In genomic region chr1:132758656-132759370, GRCm38 (mm10) we compare ENCODE assay signal across 8 mouse cellular contexts. TPM values are rescaled to one million over a fixed set of nuclear protein-coding genes. Genes with fewer than 3 reads are reported as not detected.
A peak's percentile ranks its signal among the peaks of the same experiment; 100 is the strongest.
DNase-seq lines count a peak whose midpoint lies in the region; ATAC-seq and TF ChIP-seq lines count a peak whose summit lies in the region.

No protein-coding gene starts in this region.

- TF ChIP-seq POLR2A in olfactory bulb, adult 2 months (IDR thresholded peaks at IDR 0.05; ENCODE audit: insufficient read depth, low read depth, low read length), result no peak

- 6% methylated on average over 24 of the region's 24 CpGs for WGBS in forebrain, embryonic 15.5 days
- WGBS in olfactory bulb, adult 2 months, result 2% methylated on average over 24 of the region's 24 CpGs

- H3K9ac ChIP-seq in forebrain, embryonic 15.5 days (replicated peaks), result peak overlapping the region; percentile 48

- H3K4me3 ChIP-seq in forebrain, embryonic 15.5 days, result peak overlapping the region; percentile 36
- H3K4me3 ChIP-seq in layer of hippocampus, adult 2 months, result peak overlapping the region; percentile 56
- peak overlapping the region; percentile 48 for H3K4me3 ChIP-seq in olfactory bulb, adult 2 months (ENCODE audit: insufficient read depth, low read depth, low read length)

- peak overlapping the region; percentile 72 for H3K27ac ChIP-seq in forebrain, embryonic 15.5 days (replicated peaks)
- H3K27ac ChIP-seq in layer of hippocampus, adult 2 months, result peak overlapping the region; percentile 88
- peak overlapping the region; percentile 40; the same call in 1 of the 2 replicates for H3K27ac ChIP-seq in olfactory bulb, adult 2 months (ENCODE audit: insufficient read depth, low read depth, low read length)

- H3K27me3 ChIP-seq in forebrain, embryonic 15.5 days, result no peaks in the 10 kb centered on the region

- TF ChIP-seq CTCF in layer of hippocampus, adult 2 months (conservative IDR thresholded peaks at IDR 0.05), result peak; percentile 78
- peak; percentile 95 for TF ChIP-seq CTCF in olfactory bulb, adult 2 months (IDR thresholded peaks at IDR 0.05; ENCODE audit: insufficient read depth, low read depth, low read length)

- DNase-seq in Muller cell, postnatal 12 days (ENCODE audit: inconsistent ontology term), result peak; percentile 57
- peak; percentile 77 for DNase-seq in cerebellum, adult 11-12 months
- DNase-seq in heart, postnatal 4 days, result peak; percentile 70
- peak; percentile 84 for DNase-seq in layer of hippocampus, adult 2 months (ENCODE audit: low spot score in 2 of 2)
- DNase-seq in lung, adult 18-20 months, result peak; percentile 12 to 22
- DNase-seq in thymus, postnatal 4 days, result peak; percentile 44

- H3K4me2 ChIP-seq in forebrain, embryonic 15.5 days (replicated peaks), result peak overlapping the region; percentile 59

- no peaks in the 10 kb centered on the region for H3K36me3 ChIP-seq in forebrain, embryonic 15.5 days

- H3K9me3 ChIP-seq in forebrain, embryonic 15.5 days, result no peaks in the 10 kb centered on the region

- peak; percentile 94 for ATAC-seq in forebrain, embryonic 15.5 days (replicated peaks)

- H3K4me1 ChIP-seq in forebrain, embryonic 15.5 days, result peaks cover 12% of the 10 kb centered on the region
- H3K4me1 ChIP-seq in olfactory bulb, adult 2 months (ENCODE audit: control insufficient read depth, insufficient read depth, low read length), result peaks cover 6% of the 10 kb centered on the region

RNA-seq across cellular contexts. Expression of gene Nfasc, which starts 17.2 kb away (rescaled TPM):
- polyA plus RNA-seq in forebrain, embryonic 15.5 days (2015; fragmentation: Nextera tagmentation; extraction: Ambion mirVana), result 51.5 and 59.0 TPM in 2 replicates
- total RNA-seq in heart, postnatal 4 days (2021), result 1 to 10 TPM; 1.0 to 1.1 TPM
- total RNA-seq in layer of hippocampus, adult 2 months (2021), result 100 to 1,000 TPM; 150 to 169 TPM
- polyA plus RNA-seq in olfactory bulb, adult 2 months (2012; ENCODE audit: insufficient read depth, insufficient read length, low replicate concordance, missing spikeins), result 75.6 and 87.2 TPM in 2 replicates

Comparison
In these comparisons a context has a peak if more than half of its experiments do, and no peak if none do; other contexts are left out.
1. Peak in every context shown above with its lines: DNase-seq, ATAC-seq, H3K4me3 ChIP-seq and H3K27ac ChIP-seq.
2. DNase-seq: peak in every context shown above with its lines; median percentile 84 in layer of hippocampus, adult 2 months; 77 in cerebellum, adult 11-12 months; 70 in heart, postnatal 4 days; 57 in Muller cell, postnatal 12 days; 44 in thymus, postnatal 4 days; 17 in lung, adult 18-20 months.
3. RNA of gene Nfasc, which starts 17.2 kb away (total RNA-seq): 150 to 169 TPM in layer of hippocampus, adult 2 months; 1.0 to 1.1 TPM in heart, postnatal 4 days; every median in the first group is over 10 times any median in the second.